Mouse (Mus musculus) megakaryocyte, embryonic 14.5 days (primary cell): Measurements from ENCODE around the gene Ubr4.

ENCODE experiments used
- FLI1 ChIP-seq: IDR thresholded peaks from 2 replicates; pipeline ENCODE4 v1.6.1; 2012; ENCODE audit warnings: low read length, inconsistent platforms, mixed read lengths
- GATA1 ChIP-seq: IDR thresholded peaks from 3 replicates; pipeline ENCODE4 v1.6.1; 2012; ENCODE audit warnings: mixed read lengths, low read length, inconsistent platforms, borderline replicate concordance

- TF ChIP-seq GATA1 = no peak
- no peak for TF ChIP-seq FLI1
Measured at GRCm38 (mm10) chr4:139330605-139331004, 21.8 kb upstream of the Ubr4 start.
